Mouse (Mus musculus): ENCODE data around the gene Itpkb. TPM values are rescaled to one million over a fixed set of nuclear protein-coding genes. Genes with fewer than 3 reads are reported as not detected.
A peak's percentile ranks its signal among the peaks of the same experiment; 100 is the strongest.

Gene Itpkb
- polyA plus RNA-seq, 1 experiment, result 28.6 TPM

GRCm38 (mm10) chr1:180328794-180329665 is 1.3 kb upstream of the Itpkb start:
- Histone ChIP-seq H3K4me1 (ENCODE audit: control insufficient read depth, insufficient read depth, low read length) (peaks cover 20% of the 10 kb centered on the region), H3K27ac (ENCODE audit: insufficient read depth, low read depth, low read length) (no peak overlapping the region), H3K4me3 (ENCODE audit: insufficient read depth, low read length) (no peak overlapping the region)
- TF ChIP-seq CTCF (IDR thresholded peaks at IDR 0.05; ENCODE audit: low read depth, low read length) (no peak), POLR2A (IDR thresholded peaks at IDR 0.05; ENCODE audit: borderline replicate concordance, low read depth, low read length) (no peak)

- peaks cover 26% of the 10 kb centered on the region for H3K4me1 ChIP-seq (ENCODE audit: control insufficient read depth, insufficient read depth, low read length)
- TF ChIP-seq CTCF (IDR thresholded peaks at IDR 0.05; ENCODE audit: low read depth, low read length), result no peak
- TF ChIP-seq POLR2A (IDR thresholded peaks at IDR 0.05; ENCODE audit: borderline replicate concordance, low read depth, low read length), result no peak
- peak overlapping the region; percentile 36; the same call in 1 of the 2 replicates for H3K27ac ChIP-seq (ENCODE audit: insufficient read depth, low read depth, low read length)
- H3K4me3 ChIP-seq (ENCODE audit: insufficient read depth, low read length), result no peak overlapping the region
These were observed 579 bp upstream of the Itpkb start for GRCm38 (mm10) chr1:180329706-180330105.

- Histone ChIP-seq H3K4me1 (ENCODE audit: control insufficient read depth, insufficient read depth, low read length) (peaks cover 38% of the 10 kb centered on the region), H3K27ac (ENCODE audit: insufficient read depth, low read depth, low read length) (peak overlapping the region; percentile 81), H3K4me3 (ENCODE audit: insufficient read depth, low read length) (peak overlapping the region; percentile 87)
- TF ChIP-seq POLR2A (IDR thresholded peaks at IDR 0.05; ENCODE audit: borderline replicate concordance, low read depth, low read length) (no peak), CTCF (IDR thresholded peaks at IDR 0.05; ENCODE audit: low read depth, low read length) (no peak)
These were observed 641 bp downstream of the Itpkb start for GRCm38 (mm10) chr1:180330707-180331545.

GRCm38 (mm10) chr1:180331546-180332075 is 1.3 kb downstream of the Itpkb start:
- TF ChIP-seq CTCF (IDR thresholded peaks at IDR 0.05; ENCODE audit: low read depth, low read length) (no peak), POLR2A (IDR thresholded peaks at IDR 0.05; ENCODE audit: borderline replicate concordance, low read depth, low read length) (no peak)
- peaks cover 43% of the 10 kb centered on the region for H3K4me1 ChIP-seq (ENCODE audit: control insufficient read depth, insufficient read depth, low read length)
- 0 out of 2 replicates have a peak overlapping the region, but pooled peaks have one; percentile 1 for H3K27ac ChIP-seq (ENCODE audit: insufficient read depth, low read depth, low read length)
- H3K4me3 ChIP-seq (ENCODE audit: insufficient read depth, low read length), result peak overlapping the region; percentile 87

- no peak for TF ChIP-seq CTCF (IDR thresholded peaks at IDR 0.05; ENCODE audit: low read depth, low read length)
- TF ChIP-seq POLR2A (IDR thresholded peaks at IDR 0.05; ENCODE audit: borderline replicate concordance, low read depth, low read length), result no peak
- H3K27ac ChIP-seq (ENCODE audit: insufficient read depth, low read depth, low read length), result no peak overlapping the region
- H3K4me1 ChIP-seq (ENCODE audit: control insufficient read depth, insufficient read depth, low read length), result peaks cover 44% of the 10 kb centered on the region
- peak overlapping the region; percentile 87 for H3K4me3 ChIP-seq (ENCODE audit: insufficient read depth, low read length)
These were observed 2.0 kb downstream of the Itpkb start for GRCm38 (mm10) chr1:180332076-180332927.

GRCm38 (mm10) chr1:180332928-180333440 is 2.7 kb downstream of the Itpkb start:
- H3K4me1 ChIP-seq (ENCODE audit: control insufficient read depth, insufficient read depth, low read length), result peaks cover 44% of the 10 kb centered on the region
- H3K4me3 ChIP-seq (ENCODE audit: insufficient read depth, low read length), result peak overlapping the region; percentile 87; the same call in 1 of the 2 replicates
- H3K27ac ChIP-seq (ENCODE audit: insufficient read depth, low read depth, low read length), result no peak overlapping the region
- TF ChIP-seq POLR2A (IDR thresholded peaks at IDR 0.05; ENCODE audit: borderline replicate concordance, low read depth, low read length), result no peak

GRCm38 (mm10) chr1:180333588-180333987 is 3.3 kb downstream of the Itpkb start:
- no peak overlapping the region for H3K4me3 ChIP-seq (ENCODE audit: insufficient read depth, low read length)
- TF ChIP-seq CTCF (IDR thresholded peaks at IDR 0.05; ENCODE audit: low read depth, low read length), result no peak
- TF ChIP-seq POLR2A (IDR thresholded peaks at IDR 0.05; ENCODE audit: borderline replicate concordance, low read depth, low read length), result no peak
- H3K27ac ChIP-seq (ENCODE audit: insufficient read depth, low read depth, low read length), result no peak overlapping the region
- peaks cover 44% of the 10 kb centered on the region for H3K4me1 ChIP-seq (ENCODE audit: control insufficient read depth, insufficient read depth, low read length)

- TF ChIP-seq CTCF (IDR thresholded peaks at IDR 0.05; ENCODE audit: low read depth, low read length), result no peak
- TF ChIP-seq POLR2A (IDR thresholded peaks at IDR 0.05; ENCODE audit: borderline replicate concordance, low read depth, low read length), result no peak
- Histone ChIP-seq H3K4me3 (ENCODE audit: insufficient read depth, low read length) (no peak overlapping the region), H3K27ac (ENCODE audit: insufficient read depth, low read depth, low read length) (no peak overlapping the region), H3K4me1 (ENCODE audit: control insufficient read depth, insufficient read depth, low read length) (peaks cover 43% of the 10 kb centered on the region)
These were observed 4.3 kb downstream of the Itpkb start for GRCm38 (mm10) chr1:180334541-180334940.
